Mouse (Mus musculus): ENCODE measurements around the gene Lhx1. TPM values are rescaled to one million over a fixed set of nuclear protein-coding genes. Genes with fewer than 3 reads are reported as not detected.
A peak's percentile ranks its signal among the peaks of the same experiment; 100 is the strongest.

Gene Lhx1
- 5.5 and 19.7 TPM in 2 replicates for polyA plus RNA-seq (2016; fragmentation: Nextera tagmentation; extraction: Ambion mirVana)

- peaks cover 48% of the 10 kb centered on the region for H3K4me1 ChIP-seq
- H3K27ac ChIP-seq (replicated peaks) = peak within 1 kb of the TSS; percentile 61
Measured at GRCm38 (mm10) chr11:84525421-84526274, at the start of gene Lhx1. Lhx1 (minus strand) TSS chr11:84525535.

GRCm38 (mm10) chr11:84574834-84575233 lies 49.5 kb upstream of the Lhx1 start:
- Histone ChIP-seq H3K27ac (replicated peaks) (0 out of 2 replicates have a peak overlapping the region, but pooled peaks have one; percentile 52), H3K4me3 (no peak overlapping the region), H3K27me3 (ENCODE audit: low read depth, poor library complexity, severe bottlenecking) (peaks cover 87% of the 10 kb centered on the region), H3K9me3 (replicated peaks) (no peaks in the 10 kb centered on the region), H3K4me1 (peaks cover 57% of the 10 kb centered on the region), H3K36me3 (no peaks in the 10 kb centered on the region)
- peak; percentile 40 for DNase-seq (ENCODE audit: low spot score)
- WGBS = 19% methylated on average over 8 of the region's 8 CpGs

More at GRCm38 (mm10) chr11:84525421-84526274, at the start of gene Lhx1:
- H3K9me3 ChIP-seq (replicated peaks) = no peaks in the 10 kb centered on the region
- peak within 1 kb of the TSS; percentile 65 for H3K4me3 ChIP-seq
- DNase-seq (ENCODE audit: low spot score) = peak; percentile 90
- no peaks in the 10 kb centered on the region for H3K36me3 ChIP-seq
- peaks cover 100% of the 10 kb centered on the region for H3K27me3 ChIP-seq (ENCODE audit: low read depth, poor library complexity, severe bottlenecking)
- under 1% methylated on average over 64 of the region's 64 CpGs for WGBS

GRCm38 (mm10) chr11:84573637-84574036 lies 48.3 kb upstream of the Lhx1 start:
- peaks cover 90% of the 10 kb centered on the region for H3K27me3 ChIP-seq (ENCODE audit: low read depth, poor library complexity, severe bottlenecking)
- no peaks in the 10 kb centered on the region for H3K36me3 ChIP-seq
- WGBS = 60% methylated on average over 8 of the region's 8 CpGs
- H3K4me3 ChIP-seq = no peak overlapping the region
- no peaks in the 10 kb centered on the region for H3K9me3 ChIP-seq (replicated peaks)
- DNase-seq (ENCODE audit: low spot score) = no peak
- no peak overlapping the region for H3K27ac ChIP-seq (replicated peaks)
- H3K4me1 ChIP-seq = peaks cover 62% of the 10 kb centered on the region

- no peak for DNase-seq (ENCODE audit: low spot score)
- WGBS = 84% methylated on average over 5 of the region's 5 CpGs
- Histone ChIP-seq H3K4me1 (peaks cover 67% of the 10 kb centered on the region), H3K9me3 (replicated peaks) (no peaks in the 10 kb centered on the region), H3K27me3 (ENCODE audit: low read depth, poor library complexity, severe bottlenecking) (peaks cover 89% of the 10 kb centered on the region), H3K36me3 (no peaks in the 10 kb centered on the region), H3K27ac (replicated peaks) (peak overlapping the region; percentile 74), H3K4me3 (no peak overlapping the region)
Measured at GRCm38 (mm10) chr11:84570812-84571211, 45.5 kb upstream of the Lhx1 start.

GRCm38 (mm10) chr11:84570392-84570791 lies 45.1 kb upstream of the Lhx1 start:
- Histone ChIP-seq H3K9me3 (replicated peaks) (no peaks in the 10 kb centered on the region), H3K4me1 (peaks cover 66% of the 10 kb centered on the region), H3K4me3 (no peak overlapping the region), H3K27me3 (ENCODE audit: low read depth, poor library complexity, severe bottlenecking) (peaks cover 88% of the 10 kb centered on the region), H3K36me3 (no peaks in the 10 kb centered on the region), H3K27ac (replicated peaks) (peak overlapping the region; percentile 74)
- DNase-seq (ENCODE audit: low spot score) = peak; percentile 28
- 67% methylated on average over 12 of the region's 12 CpGs for WGBS

- Histone ChIP-seq H3K27ac (replicated peaks) (peak overlapping the region; percentile 74), H3K4me3 (no peak overlapping the region), H3K9me3 (replicated peaks) (no peaks in the 10 kb centered on the region)
Measured at GRCm38 (mm10) chr11:84569052-84569751, 43.9 kb upstream of the Lhx1 start.

GRCm38 (mm10) chr11:84568482-84568881 lies 43.1 kb upstream of the Lhx1 start:
- 51% methylated on average over 5 of the region's 5 CpGs for WGBS
- Histone ChIP-seq H3K36me3 (no peaks in the 10 kb centered on the region), H3K9me3 (replicated peaks) (no peaks in the 10 kb centered on the region), H3K4me1 (peaks cover 56% of the 10 kb centered on the region), H3K4me3 (no peak overlapping the region), H3K27me3 (ENCODE audit: low read depth, poor library complexity, severe bottlenecking) (peaks cover 81% of the 10 kb centered on the region), H3K27ac (replicated peaks) (peak overlapping the region; percentile 64)
- no peak for DNase-seq (ENCODE audit: low spot score)

More at GRCm38 (mm10) chr11:84569052-84569751, 43.9 kb upstream of the Lhx1 start:
- DNase-seq (ENCODE audit: low spot score) = no peak
- H3K36me3 ChIP-seq = no peaks in the 10 kb centered on the region
- H3K4me1 ChIP-seq = peaks cover 56% of the 10 kb centered on the region
- 65% methylated on average over 8 of the region's 8 CpGs for WGBS
- H3K27me3 ChIP-seq (ENCODE audit: low read depth, poor library complexity, severe bottlenecking) = peaks cover 83% of the 10 kb centered on the region

GRCm38 (mm10) chr11:84566691-84567090 lies 41.4 kb upstream of the Lhx1 start:
- Histone ChIP-seq H3K9me3 (replicated peaks) (no peaks in the 10 kb centered on the region), H3K4me1 (peaks cover 72% of the 10 kb centered on the region), H3K27me3 (ENCODE audit: low read depth, poor library complexity, severe bottlenecking) (peaks cover 74% of the 10 kb centered on the region), H3K4me3 (no peak overlapping the region), H3K27ac (replicated peaks) (no peak overlapping the region), H3K36me3 (no peaks in the 10 kb centered on the region)
- 60% methylated on average over 8 of the region's 8 CpGs for WGBS
- DNase-seq (ENCODE audit: low spot score) = no peak

GRCm38 (mm10) chr11:84565224-84565623 lies 39.9 kb upstream of the Lhx1 start:
- Histone ChIP-seq H3K4me3 (no peak overlapping the region), H3K27ac (replicated peaks) (no peak overlapping the region), H3K27me3 (ENCODE audit: low read depth, poor library complexity, severe bottlenecking) (peaks cover 71% of the 10 kb centered on the region), H3K9me3 (replicated peaks) (no peaks in the 10 kb centered on the region), H3K36me3 (no peaks in the 10 kb centered on the region), H3K4me1 (peaks cover 67% of the 10 kb centered on the region)
- DNase-seq (ENCODE audit: low spot score) = no peak
- 90% methylated on average over 3 of the region's 3 CpGs for WGBS

- peak; percentile 38 for DNase-seq (ENCODE audit: low spot score)
- Histone ChIP-seq H3K4me3 (0 out of 2 replicates have a peak overlapping the region, but pooled peaks have one; percentile 18), H3K9me3 (replicated peaks) (no peaks in the 10 kb centered on the region), H3K4me1 (peaks cover 49% of the 10 kb centered on the region), H3K36me3 (no peaks in the 10 kb centered on the region), H3K27ac (replicated peaks) (peak overlapping the region; percentile 75), H3K27me3 (ENCODE audit: low read depth, poor library complexity, severe bottlenecking) (peaks cover 58% of the 10 kb centered on the region)
- WGBS = 36% methylated on average over 7 of the region's 7 CpGs
Measured at GRCm38 (mm10) chr11:84563360-84563759, 38.0 kb upstream of the Lhx1 start.

GRCm38 (mm10) chr11:84562758-84563347 lies 37.5 kb upstream of the Lhx1 start:
- DNase-seq (ENCODE audit: low spot score) = peak; percentile 48
- whole genome bisulfite sequencing = 14% methylated on average over 9 of the region's 9 CpGs
- Histone ChIP-seq H3K27me3 (ENCODE audit: low read depth, poor library complexity, severe bottlenecking) (peaks cover 53% of the 10 kb centered on the region), H3K9me3 (replicated peaks) (no peaks in the 10 kb centered on the region), H3K4me1 (peaks cover 44% of the 10 kb centered on the region), H3K27ac (replicated peaks) (peak overlapping the region; percentile 75), H3K36me3 (no peaks in the 10 kb centered on the region), H3K4me3 (peak overlapping the region; percentile 28; the same call in 1 of the 2 replicates)

GRCm38 (mm10) chr11:84561546-84561945 lies 36.2 kb upstream of the Lhx1 start:
- H3K27ac ChIP-seq (replicated peaks) = no peak overlapping the region; the same call in 1 of the 2 replicates
- H3K9me3 ChIP-seq (replicated peaks) = no peaks in the 10 kb centered on the region
- H3K36me3 ChIP-seq = no peaks in the 10 kb centered on the region
- 81% methylated on average over 5 of the region's 5 CpGs for whole genome bisulfite sequencing
- H3K27me3 ChIP-seq (ENCODE audit: low read depth, poor library complexity, severe bottlenecking) = peaks cover 40% of the 10 kb centered on the region
- DNase-seq (ENCODE audit: low spot score) = no peak
- peaks cover 39% of the 10 kb centered on the region for H3K4me1 ChIP-seq
- no peak overlapping the region for H3K4me3 ChIP-seq
